Mouse (Mus musculus): ENCODE results near the gene Psmd5.
"Not testable (repeated sequence)": the region's sequence is repeated elsewhere in the genome, so short reads cannot be mapped to it uniquely, and the experiment has no call there.

The Psmd5 gene

DNA sequence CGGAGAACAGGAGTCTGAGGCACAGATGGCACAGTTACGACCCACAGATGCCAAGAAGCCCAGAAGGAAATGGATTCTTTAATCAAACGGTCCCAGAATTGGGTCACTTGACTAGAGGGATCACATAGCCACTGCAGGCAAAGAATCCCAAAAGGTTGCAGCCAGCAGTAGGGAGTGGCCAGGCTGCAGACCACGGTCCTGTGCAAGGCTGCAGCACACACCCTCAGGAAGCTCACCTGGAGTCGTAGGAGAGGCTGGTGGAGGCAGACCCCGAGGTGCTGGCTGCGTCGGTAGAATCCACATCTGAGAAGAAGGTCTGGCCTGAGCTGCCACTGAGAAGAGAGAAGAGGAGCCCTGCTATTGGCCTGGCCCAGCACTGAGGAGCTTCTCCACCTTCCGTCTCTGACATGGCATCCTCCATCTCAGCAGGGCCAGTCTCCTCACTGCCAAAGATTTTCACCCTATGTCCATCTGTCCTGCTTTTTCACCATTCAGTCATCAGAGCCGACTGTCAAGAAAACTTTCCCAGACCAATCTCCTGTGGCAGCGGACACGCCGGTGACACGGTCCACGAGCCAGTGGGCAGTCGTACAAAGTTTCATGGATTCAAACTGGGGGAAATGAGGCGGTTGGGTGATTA is 22.2 kb upstream of the Psmd5 start:
- DNase-seq (ENCODE audit: low read depth in 1 of 2, low spot score in 2 of 2), result no peak

DNA sequence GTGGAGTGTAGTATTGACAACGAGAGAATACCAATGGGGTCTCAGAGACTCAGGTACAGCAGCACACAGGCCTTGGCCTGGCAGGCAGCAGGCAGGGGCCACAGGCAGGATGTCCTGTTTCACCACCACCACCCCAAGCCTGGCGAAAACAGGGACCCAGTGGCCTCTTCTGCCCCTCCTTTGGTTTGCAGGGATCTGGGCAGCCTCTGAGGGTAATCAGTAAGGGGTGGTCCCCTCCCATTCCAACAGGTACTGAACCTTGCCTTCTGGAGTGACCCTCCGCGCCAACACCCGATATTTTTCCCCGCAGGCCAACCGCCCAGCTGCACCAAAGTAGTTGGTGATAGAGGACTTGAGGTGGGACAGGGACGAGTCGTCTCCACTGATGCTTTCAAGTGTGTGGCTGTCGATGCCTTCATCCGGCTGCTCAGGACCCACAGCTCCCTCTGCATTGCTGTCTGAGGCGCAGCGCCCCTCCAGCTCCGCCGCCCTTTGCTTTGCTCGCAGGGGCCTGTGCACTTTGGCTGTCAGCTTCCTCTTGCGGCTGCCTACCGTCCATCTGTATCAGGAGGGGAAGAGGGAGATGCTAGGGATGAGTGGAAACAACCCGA is 20.8 kb upstream of the Psmd5 start:
- DNase-seq (ENCODE audit: low read depth in 1 of 2, low spot score in 2 of 2), result no peak

DNA sequence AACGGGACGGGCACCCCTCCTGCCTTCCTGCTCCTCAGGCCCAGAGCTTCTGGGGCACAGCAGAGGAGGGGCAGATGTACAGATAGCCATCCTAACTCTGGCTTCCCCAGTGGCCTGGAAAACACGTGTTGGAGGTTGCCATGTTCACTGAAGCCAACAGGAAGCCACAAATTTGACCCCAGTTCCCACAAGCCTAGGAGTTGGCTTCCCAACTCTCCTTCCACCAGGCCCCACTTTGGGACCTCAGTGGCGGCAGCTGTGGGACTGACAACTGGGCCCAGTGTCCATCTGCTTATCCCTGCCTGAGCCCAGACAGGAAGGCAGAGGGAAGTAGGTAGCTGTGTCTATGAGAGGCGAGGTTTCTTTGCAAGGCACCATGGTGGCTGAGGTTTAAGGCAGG is 19.2 kb upstream of the Psmd5 start:
- no peak for DNase-seq (ENCODE audit: low read depth in 1 of 2, low spot score in 2 of 2)

DNA sequence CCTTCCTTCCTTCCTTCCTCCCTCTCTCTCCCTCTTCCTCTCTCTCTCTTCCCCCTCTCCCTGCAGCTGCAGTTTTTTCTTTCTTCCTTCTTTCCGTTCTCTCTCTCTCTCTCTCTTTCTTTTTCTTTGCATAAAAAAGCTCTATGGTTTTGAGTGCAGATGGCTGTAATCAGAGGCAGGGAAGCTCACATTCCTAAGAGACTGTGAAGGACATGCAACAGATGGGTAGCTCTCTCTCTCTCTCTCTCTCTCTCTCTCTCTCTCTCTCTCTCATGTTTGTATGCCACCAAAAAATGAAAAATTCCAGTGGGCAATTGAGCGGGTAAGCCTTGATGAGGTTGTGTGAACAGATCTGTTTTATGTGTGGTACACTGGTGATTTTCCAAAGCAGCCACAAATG is 9.4 kb upstream of the Psmd5 start:
- DNase-seq (ENCODE audit: low read depth in 1 of 2, low spot score in 2 of 2), result no peak

DNA sequence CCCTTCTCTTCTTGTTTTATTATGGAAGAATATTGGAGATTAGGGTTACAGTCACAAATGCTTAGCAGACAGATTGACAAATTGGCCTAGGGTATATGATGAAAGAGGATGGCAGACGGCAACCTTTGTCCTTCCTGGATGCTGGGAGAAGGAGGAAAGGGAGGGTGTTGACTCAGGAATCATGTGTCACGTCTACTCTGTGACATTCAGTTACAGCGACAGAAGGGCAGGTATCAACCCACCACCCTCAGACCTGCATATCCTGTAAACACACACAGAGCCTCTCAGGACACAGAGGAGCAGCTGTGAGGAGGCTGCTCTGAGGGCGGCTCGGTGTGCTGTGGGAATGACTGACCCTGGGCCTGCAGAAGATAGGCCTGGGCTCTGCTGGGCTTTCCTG is 8.4 kb upstream of the Psmd5 start:
- no peak for DNase-seq (ENCODE audit: low read depth in 1 of 2, low spot score in 2 of 2)

DNA sequence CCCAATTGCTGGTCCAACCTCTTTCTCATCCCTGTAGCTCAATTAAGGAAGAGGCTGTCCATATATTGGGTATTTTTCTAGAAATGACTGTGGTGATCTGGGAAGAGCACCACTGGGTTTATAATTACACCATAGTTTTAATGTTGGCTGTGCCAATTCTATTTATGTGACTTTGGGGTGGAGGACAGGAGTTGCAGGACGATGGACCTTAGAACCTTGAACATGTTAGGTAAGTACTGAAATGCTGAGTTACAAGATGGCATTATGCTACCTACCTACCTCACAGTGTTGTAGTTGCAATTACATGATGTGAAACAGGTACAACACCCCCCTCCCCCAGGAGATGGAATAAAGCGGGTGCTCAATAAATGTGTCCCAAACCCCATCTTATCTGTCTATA is 8.0 kb upstream of the Psmd5 start:
- DNase-seq (ENCODE audit: low read depth in 1 of 2, low spot score in 2 of 2), result no peak

DNA sequence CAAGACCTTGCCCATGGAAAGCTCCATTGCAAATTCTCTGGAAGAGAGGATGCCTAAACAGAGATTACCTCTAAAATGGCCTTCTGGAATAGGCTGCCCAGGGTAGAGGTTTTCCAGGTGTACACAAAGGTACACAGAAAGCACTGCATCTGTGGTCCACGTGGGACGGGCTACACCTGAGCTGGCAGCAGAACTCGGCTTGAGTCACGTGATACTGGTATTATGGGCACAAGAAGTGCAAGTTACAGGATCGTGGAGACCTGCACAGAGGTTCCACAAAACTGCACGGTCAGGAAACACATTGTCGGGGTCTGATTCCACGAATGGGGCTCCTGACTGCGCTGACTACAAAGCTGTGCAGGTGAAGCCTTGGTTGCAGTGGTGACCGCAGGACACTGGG is 5.3 kb upstream of the Psmd5 start:
- no peak for DNase-seq (ENCODE audit: low read depth in 1 of 2, low spot score in 2 of 2)

DNA sequence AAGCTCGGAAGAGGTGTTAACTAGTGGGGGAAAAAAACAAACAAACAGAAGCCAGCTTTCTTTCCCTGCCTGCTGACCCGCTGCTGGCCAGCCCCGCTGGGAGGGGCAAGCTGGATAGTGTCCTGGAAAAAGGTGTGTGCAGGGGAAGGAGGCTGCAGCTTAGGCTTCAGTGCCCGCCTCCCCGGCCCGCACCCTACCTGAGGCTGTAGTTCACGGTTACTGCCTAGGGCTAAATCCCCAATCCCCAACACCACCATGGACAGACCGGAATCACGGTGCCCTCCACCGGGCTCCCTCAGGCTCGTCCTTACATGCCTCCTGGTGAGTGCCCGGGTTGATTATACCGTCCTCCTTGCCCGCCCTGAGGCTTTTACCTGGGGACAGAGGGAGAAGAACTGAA is 497 bp downstream of the Psmd5 start, which contains the start of gene Cutal:
Cutal (plus strand) TSS at position 126 of the 400 bp plus-strand sequence.
- DNase-seq (ENCODE audit: low read depth in 1 of 2, low spot score in 2 of 2), result no peak

DNA sequence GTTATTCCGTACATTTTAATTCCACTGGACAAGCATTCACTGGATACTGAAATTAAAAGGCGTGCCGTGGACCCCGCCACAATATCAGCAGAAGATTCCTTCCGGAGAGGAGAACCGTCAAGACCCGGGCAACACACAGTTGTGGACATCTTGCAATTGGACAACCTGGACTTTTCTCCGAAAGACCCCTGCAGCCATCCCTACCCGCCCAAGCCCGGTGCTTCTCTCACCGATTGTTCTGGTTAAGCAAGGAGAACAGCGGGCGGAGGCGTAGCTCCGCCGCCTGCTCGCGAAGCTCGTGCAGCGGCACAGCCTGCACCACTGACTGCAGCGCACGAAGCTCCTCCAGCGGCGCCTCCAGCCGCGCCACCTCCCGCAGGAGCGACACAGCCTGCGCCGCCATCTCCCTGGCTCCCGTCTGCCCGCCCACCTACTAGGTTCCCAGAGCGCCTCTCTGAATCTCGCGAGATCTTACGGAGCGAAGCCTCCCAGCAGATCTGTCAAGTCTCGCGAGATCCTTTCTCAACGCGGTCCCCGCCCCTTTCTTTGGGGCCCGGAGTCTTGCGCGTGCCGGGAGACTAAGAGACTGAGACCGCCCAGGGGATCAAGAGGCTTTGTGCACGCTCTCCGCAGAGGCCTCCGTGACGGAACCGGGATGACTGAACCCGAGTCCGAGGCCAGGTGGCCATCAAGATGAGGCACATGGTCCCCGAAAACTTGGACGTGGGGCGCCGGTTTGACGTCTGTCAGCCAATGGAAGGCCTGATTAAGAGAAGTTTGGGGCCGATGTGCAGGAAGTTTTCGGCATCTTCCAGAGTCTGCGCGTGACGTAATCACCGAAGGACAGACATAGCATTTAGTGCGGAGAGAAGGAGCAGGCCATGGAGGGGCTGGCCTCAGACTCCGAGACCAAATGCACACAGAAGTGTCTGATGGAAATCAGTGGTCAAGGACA is 4.0 kb downstream of the Psmd5 start:
- peak; percentile 86 to 90 for DNase-seq (ENCODE audit: low read depth in 1 of 2, low spot score in 2 of 2)

DNA sequence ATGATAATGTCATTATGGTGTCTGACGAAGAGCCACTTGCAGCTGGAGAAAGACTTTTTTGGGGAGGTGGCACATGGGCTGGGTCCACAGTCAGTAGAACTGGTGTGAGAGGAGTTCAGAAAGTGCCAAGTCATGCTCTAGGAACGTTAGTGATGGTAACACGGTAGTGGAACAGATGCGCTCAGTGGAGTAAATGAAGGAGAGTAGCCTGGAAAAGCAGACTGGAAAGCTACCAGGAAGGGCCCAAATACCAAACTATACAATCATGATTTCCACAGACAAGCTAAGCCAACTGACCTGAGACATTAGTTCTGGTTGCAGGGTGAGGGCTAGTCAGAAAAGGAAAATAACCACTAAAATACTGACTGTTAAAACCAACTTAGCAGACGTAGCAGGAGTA is 5.1 kb downstream of the Psmd5 start:
- DNase-seq (ENCODE audit: low read depth in 1 of 2, low spot score in 2 of 2), result no peak

DNA sequence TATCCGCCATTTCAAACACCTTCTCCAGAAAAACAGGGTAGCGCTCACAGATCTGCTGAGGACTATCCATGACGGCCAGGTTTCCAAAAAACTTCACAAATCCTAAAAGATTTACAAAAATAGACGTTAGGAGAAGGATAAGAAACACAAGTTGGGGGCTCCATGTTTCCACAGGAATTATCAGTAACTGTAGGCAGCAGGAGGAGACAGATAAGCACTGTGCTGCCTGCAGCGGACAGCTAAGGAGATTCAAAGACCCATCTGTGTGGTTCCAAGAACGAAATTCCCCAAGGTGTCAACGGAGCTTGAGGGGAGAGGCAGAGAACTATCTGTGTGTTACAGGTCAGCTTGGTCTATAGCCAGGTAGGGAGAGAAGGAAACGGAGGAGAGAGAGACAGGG is 17.0 kb downstream of the Psmd5 start:
- no peak for DNase-seq (ENCODE audit: low read depth in 1 of 2, low spot score in 2 of 2)

DNA sequence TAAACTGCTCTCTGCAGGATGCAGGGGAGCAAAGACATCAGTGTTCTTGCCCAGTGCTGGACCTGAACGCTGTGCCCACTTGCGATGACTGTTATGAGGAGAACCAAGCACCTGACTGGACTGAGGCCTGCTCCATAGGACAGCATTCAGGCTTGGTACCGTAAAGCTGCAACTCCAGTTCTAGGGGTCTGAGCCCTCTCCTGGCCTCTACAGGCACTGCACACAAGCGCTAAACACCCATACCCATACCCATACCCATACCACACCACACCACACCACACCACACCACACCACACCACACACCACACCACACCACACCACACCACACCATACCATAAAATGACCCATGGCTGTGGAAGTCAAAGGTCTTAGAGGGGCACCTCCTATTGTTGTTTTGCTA is 19.5 kb downstream of the Psmd5 start:
- DNase-seq (ENCODE audit: low read depth in 1 of 2, low spot score in 2 of 2), result no peak

DNA sequence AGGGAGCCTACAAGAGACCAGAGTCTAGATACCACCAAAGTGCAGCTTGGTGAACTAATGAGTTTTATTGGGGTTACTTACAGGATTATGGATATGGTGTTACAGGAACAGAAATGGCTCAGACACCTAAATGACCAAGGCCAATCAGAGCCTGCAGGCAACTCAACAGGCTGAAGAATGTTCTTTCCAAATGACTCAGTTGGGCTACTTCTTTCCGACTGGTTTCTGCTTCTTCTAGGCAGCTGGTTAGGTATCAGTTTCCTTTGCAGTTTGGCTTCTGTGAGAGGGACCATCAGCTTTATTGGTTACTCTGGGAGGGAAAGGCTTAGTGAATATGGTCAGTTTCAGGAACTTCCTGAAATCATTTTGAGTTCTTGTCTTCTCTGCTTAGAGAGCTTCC is 27.1 kb downstream of the Psmd5 start:
- no peak for DNase-seq (ENCODE audit: low read depth in 1 of 2, low spot score in 2 of 2)

DNA sequence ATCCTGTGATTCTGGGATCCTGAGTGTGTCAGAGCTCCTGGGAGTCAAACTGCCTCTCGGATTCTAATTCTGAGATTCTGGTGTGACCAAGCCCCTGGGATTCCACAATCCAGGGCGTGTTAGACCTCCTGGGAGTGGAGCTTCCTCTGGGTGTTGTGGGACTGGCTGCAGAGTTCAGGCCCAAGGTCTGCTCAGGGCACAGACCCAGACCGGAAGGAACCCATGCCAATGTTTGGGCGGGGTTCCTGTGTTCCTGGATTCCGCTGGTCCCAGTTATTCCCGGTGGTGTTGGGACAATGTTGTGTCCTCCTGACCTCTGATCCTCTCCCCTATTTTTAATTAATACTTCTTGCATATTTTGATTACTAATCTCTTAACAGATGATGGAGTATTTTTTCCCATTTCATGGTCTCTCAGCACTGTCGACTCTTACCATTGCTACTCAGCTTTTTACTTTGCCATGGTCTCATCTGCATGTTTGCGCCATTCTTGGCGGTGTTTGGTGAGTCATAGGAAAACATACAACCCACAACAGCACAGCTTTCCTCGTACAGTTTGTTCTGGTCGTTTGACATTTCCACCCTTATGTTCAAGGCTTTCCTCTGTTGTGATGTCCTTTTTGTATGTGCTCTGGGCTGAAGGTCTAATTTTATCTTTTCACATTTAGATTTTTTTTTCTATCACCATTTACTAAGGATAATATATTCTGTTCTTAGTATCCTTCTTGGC is 31.4 kb downstream of the Psmd5 start:
- no peak for DNase-seq (ENCODE audit: low read depth in 1 of 2, low spot score in 2 of 2)

DNA sequence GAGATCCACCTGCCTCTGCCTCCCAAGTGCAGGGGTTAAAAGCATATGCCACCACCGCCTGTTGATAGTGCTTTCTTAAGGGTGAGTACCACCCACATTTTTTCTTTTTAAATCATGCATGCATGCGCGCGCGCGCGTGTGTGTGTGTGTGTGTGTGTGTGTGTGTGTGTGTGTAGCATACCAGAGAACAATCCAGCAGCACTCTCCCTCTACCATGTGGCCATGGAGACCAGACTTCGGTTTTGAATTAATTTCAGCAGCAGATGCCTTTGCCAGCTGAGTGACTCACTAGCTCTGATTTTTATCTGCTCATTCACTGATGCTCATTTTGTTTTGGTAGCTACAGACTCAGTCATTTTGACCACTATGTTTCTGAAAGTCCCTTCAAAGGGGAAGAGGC is 33.1 kb downstream of the Psmd5 start:
- no peak for DNase-seq (ENCODE audit: low read depth in 1 of 2, low spot score in 2 of 2)

DNA sequence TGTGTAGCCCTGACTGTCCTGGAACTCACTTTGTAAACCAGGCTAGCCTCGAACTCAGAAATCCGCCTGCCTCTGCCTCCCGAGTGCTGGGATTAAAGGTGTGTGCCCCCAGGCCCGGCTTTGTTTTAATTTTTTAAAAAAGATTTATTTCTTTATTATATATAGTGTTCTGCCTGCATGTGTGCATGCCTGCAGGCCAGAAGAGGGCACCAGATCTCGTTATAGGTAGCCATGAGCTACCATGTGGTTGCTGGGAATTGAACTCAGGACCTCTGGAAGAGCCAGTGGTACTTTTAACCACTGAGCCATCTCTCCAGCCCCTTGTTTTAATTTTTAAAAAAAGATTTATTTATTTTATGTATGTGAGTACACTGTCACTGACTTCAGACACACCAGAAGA is 34.6 kb downstream of the Psmd5 start:
- DNase-seq (ENCODE audit: low read depth in 1 of 2, low spot score in 2 of 2), result not testable (repeated sequence)

DNA sequence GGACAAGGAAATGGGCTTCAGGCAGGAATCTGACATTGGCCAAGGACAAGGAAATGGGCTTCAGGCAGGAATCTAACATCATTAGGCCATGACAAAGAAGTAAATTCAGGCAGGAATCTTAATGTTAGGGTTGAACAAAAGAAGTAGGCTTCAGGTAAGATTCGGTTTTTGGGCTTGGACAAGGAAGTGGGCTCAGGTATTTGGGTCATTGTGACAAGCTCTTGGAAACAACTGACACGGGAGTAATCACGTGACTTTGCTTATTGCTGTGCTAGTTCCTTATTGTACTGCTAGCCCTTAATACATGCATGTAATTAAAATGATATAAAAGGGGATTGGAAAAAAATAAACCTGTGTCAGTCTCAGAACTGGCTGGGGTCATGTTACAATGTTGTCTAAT is 39.1 kb downstream of the Psmd5 start:
- DNase-seq (ENCODE audit: low read depth in 1 of 2, low spot score in 2 of 2), result no peak

DNA sequence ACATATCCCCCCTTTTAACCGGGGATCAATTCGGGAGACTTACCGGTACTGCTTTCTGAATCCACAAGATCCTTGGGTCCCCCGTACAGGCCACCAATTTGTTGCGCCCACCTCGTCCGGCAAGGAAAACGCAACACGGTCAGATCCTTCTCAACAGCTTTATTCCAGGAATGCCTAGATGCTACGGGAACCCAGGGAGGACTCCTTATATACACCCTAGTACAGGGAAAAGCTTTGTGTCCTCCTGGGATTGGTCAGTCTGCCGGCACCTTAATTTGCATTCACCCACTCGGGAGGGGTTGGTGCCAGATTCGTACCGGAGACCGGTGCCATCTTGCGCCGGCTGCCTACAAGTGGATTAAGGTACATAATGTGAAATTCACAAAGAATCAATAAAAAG is 41.1 kb downstream of the Psmd5 start:
- DNase-seq (ENCODE audit: low read depth in 1 of 2, low spot score in 2 of 2), result no peak

DNA sequence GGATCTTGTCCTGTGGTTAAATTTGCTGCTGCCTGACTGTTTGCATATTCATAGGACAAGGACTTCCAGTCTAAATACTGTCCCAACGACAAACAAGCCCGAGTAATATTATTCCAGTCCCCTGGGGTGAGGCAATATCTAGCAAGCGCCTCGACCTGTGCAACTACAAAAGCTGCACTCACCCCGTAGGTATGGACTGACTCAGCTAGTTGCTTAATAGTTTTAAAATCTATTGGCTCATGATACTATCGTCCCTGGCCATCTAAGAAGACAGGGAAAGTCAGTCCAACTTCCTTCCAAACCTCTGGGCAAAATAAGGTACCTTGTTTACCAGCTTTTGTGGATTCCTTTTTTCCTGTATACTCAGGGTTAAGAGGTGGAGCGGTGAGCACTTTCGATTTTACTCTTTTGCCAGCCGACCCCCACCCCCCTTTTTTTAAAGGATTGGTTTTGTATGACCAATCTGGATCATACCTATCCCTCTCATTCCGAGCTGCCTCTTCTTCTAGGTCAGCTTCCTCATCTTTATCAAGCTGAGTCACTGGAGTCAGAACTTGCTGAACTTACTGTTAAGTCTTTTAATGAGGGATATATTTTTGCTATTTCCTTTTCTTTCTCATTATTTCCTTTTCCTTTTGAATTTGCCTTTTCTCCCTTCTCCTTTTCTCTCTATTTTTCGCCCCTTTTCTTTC is 41.9 kb downstream of the Psmd5 start, which contains the start of gene Gm34653:
Gm34653 (plus strand) TSS at position 242 of the 692 bp plus-strand sequence.
- not testable (repeated sequence) for DNase-seq (ENCODE audit: low read depth in 1 of 2, low spot score in 2 of 2)

DNA sequence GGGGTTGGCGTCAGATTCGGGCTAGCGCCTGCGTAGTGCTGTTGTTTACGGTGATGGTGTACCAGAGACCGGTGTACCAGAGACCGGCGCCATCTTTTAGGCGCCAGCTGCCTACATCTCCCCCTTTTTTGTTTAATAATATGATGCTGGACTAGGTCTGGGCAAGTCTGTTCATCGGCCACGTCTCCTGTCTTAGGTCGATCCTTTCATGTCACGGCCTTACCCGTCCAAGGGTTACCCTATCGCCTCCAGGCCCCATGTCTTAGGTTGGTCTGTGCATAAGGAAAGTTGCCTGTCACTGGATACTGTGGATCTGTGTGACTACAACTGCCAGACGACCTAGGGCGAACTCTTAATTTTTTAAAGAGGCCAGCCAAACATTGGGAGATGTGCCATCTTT is 44.7 kb downstream of the Psmd5 start:
- DNase-seq (ENCODE audit: low read depth in 1 of 2, low spot score in 2 of 2), result not testable (repeated sequence)

DNA sequence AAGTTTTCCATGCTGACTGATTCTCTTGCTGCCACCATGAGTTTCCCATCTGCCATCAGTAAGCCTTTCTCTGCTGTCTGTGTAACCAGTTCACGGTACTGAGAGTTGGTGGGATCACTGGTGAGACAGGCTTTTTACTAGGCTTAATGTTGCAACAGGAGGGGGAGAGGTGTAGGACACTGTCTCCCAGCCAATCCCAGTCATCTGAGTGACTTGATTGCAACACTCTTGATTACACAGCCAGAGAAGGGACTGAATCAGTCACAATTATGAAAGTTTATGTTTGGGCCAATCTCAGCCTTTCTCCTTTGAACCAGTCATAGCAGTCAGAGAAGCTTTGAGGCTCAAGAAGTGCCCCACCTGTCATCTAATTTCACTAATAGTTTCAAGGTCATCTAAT is 46.7 kb downstream of the Psmd5 start:
- DNase-seq (ENCODE audit: low read depth in 1 of 2, low spot score in 2 of 2), result peak in 1 of 2 experiments; percentile 5

Measured in monocyte, adult 2 months (primary cell).